Mouse (Mus musculus): Measurements from ENCODE around the gene Fam114a1.
A peak's percentile ranks its signal among the peaks of the same experiment; 100 is the strongest.

Gene Fam114a1

DNA sequence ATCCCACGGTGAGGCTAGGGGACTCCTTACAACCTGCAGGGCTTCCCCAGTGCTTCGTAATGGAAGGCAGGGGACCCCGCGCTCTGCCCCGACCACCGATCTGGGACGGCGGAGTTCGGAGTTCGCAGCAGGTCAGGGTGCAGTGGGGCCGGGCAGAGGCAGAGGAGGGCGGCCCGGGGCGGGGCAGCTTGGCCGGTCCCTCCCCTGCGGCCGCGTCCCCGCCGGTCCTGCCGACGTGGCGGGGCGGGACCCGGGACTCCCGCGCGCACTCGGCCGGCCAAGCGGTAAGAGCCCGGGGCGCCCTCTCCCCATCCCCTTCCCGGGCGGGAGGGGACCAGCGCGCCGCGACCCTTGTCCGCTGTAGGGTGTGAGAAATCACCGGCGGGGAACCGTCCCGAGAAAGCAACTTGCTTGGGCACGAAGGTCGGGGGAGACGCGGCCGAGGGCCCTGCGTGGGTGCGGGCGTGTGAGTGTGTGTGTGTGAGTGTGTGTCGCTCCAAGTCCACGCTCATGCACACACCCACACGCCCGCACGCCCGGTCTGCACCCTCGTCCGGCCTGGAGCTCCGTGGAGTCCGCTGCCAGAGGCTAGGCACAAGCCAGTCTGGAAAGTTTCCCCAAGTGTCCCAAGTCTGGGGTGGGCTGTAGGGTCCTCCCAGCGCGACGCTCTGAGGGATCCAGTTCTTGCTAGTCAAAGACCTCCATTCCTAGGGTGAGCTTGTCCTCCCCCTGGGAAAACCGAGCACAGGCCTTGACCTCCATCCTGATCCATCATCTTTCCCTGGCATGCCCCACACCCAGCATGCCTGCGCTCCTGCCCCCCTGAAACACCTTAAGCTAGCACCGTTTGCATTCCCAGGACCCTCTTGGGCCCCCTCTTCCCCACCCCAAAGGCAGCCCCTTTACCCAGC lies at the start of gene Fam114a1:
Gene Fam114a1, plus strand, starts transcription at position 211 of the 911 bp plus-strand sequence.
- DNase-seq (ENCODE audit: low spot score in 2 of 2), result peak in 1 of 2 experiments; percentile 39

DNA sequence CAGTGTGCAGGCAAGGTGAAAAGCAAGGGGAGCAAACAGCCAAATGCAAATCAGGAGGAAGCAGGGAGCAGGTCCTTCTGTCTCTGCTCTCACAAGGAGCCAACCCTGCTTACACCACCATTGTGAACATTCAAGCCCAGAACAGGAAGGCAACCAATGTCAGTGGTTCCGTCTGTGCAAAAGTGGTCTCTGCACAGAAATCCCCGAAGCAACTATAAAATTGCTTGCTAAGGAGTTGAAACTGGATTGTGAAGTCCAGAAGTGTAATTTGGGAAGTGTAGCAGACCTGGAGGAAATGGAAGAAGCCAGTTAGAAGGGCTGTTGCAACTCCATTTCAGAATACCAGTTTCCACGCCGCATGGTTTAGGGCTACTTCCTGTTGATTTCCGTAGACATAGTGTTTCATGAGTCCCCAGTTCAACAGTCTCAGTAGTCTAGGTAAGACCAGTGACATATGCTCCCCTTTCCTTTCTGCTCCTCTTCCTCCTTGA lies 46.9 kb upstream of the Fam114a1 start:
- DNase-seq (ENCODE audit: low spot score in 2 of 2), result no peak

DNA sequence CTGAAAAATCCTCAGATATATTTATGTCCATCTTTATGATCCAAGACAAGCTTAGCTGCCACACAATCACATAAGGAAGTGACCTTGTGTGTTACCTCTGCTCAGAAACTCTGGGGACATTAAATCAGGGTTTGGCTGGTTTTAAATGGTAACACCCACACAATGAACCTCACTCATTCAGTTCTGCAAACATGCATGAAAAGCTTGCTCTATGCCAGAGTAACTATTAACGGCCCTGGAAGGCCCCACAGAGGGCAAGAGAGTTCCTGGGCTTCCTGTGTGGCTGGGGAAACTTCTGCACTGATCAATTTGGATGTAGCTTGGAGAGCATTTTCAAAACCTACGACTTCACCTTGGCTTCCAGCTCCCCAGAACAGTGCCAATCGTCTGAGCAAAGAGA lies 37.7 kb upstream of the Fam114a1 start:
- no peak for DNase-seq (ENCODE audit: low spot score in 2 of 2)

DNA sequence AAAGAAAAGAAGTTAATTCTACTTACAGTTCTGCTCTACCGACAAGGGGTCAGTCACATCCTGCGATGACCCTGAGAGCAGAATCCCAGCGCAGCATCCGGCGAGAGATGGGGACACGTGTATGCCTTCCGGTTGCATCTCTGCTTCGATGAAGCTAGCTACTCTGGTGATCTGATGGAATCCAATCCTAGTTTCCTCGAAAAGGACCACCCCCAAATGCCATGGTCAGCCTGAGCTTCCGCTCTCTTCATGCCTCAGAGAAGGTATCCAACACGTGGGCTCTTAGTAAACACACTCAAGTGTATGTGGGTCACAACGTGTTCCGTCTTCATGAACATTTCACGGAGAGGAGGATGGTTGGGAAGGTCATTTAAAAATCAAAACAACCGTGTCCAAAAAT lies 37.1 kb upstream of the Fam114a1 start:
- DNase-seq (ENCODE audit: low spot score in 2 of 2), result no peak

DNA sequence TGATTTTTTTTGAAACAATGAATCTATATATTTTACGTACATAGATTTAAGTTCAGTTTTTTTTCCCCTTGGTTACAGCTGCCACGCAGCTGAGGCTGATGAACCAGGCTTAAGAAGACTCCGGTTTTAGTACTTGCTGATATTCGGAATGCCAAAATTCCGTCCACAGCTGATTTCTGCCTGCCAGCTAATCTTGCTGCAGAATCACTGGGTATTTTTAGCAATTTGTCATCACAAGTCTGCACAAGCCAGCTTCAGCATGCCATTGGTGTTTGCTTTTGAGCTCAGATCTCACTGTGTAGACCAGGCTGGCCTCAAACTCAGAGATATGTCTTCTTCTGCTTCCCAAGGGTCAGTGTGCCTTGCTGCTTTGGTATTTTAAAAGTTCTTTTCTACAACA lies 18.4 kb upstream of the Fam114a1 start:
- DNase-seq (ENCODE audit: low spot score in 2 of 2), result no peak

DNA sequence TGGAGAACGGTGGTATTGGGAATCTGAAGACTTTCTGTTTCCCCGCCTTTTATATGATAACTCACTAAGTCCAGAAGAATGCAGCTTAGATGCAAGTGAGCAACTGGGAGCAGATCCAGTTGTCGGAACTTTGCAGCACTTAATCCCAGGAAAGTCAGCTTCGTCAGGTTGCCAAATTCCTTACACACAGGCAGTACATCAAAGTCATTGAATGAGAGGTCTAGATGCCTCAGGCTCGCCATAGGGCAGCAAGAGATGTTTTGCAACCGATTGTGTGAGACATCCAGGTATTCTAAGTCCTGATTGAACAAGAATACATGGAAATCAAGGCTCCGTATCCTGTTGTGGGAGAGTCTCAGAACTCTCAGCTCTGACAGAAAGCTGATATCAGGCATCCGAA lies 14.9 kb upstream of the Fam114a1 start:
- DNase-seq (ENCODE audit: low spot score in 2 of 2), result no peak

DNA sequence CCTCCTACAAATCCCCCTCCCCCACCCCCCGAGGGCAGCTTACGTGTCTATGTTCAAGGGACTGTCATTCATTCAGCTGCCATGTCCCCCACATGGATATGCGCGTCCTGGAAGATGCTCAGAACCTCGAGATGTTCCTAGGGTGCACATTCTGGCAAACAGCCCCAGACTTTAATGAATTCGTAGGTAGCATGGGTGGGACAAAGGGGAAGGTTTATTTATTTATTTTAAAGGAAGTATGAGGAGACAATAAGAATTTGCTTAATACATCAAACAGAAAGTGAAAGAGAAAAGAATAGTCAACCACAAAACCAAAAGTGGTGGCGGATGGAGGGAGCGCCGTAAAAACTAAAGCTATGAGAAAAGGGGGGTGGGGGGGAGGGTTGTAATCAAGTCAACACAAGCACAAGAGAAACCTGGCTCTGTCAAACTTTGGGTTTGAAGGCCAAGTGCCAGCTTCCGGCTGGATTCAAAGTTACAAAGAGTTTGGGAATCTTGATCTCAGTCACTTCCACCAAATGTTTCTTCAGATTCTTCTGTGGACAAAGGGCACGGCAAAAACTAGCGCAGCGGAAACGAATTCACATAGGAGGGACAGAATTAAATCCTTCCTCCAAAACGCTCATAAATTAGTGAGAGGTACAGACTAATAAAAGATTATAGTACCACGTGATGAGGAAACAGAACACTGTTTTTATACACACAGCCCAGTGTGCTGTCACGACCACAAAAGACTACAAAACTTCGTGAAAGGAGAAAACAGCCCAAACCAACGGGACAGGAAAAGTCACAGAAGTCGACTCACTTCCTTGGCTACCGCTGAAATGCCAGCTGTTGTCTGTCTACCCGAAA lies 10.7 kb upstream of the Fam114a1 start:
- DNase-seq (ENCODE audit: low spot score in 2 of 2), result no peak

DNA sequence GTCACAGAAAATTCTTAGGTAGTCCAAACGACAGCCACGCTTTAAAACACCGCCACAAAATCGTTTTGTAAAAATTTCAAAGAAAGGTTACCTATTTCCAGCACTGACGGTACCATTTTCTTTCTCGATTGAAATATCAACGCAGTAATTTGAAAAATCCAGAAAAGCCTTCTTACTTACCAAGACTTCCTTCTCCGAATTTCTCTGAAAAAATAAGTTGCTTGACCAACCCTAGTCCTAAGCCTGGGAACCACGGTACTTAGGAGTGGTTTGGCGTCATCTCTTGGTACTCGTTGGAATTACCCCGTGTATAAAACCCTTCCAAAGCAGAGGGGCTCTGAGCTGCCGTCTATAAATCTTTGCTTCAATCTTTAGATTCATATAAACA lies 10.0 kb upstream of the Fam114a1 start, which contains the start of gene Tlr6:
Gene Tlr6, minus strand, starts transcription at position 255 of the 388 bp plus-strand sequence.
- DNase-seq (ENCODE audit: low spot score in 2 of 2), result peak in 1 of 2 experiments; percentile 18

DNA sequence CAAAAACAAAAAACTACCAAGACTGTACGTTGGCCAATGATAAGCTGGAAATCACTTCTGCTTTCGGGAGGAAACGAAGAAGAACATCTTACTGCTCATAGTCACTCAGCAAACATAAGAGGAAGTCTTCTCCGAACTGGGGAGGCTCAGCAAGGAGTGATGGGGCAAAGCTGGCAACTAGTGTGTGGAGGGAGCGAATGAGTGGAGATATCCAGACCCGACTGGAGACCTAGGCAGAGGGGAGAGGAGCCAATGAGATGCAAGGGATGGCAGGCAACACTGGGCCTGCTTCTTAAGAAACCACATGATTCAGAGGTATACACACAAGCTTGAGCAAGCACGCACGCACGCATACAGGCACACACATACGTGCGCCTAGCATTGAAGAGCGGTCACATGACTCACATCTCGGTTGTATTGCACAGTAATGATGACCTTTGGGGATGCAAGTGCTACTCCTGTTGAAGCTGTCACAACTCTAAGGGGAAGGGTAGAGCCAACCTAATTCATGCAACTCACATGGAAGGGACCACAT lies 8.9 kb upstream of the Fam114a1 start:
- DNase-seq (ENCODE audit: low spot score in 2 of 2), result no peak

DNA sequence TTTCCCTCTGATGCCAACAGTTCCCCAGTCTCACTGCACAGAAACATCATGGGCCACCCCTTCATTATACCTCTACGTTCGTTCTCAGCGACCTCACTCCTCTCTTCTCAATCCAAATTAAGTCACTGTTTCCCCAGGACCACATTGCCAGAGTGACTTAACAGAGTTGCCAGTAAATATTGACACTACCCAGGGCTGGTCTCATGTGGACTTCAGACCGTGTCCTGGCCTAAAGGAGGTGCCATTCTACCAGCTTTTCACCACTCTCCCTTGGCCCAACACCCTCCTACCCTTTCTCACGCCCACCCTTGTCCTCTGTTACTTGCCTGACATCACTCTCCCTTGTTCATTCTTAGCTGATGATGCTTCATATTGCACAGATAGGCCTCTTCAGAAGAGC lies 6.6 kb upstream of the Fam114a1 start:
- no peak for DNase-seq (ENCODE audit: low spot score in 2 of 2)

DNA sequence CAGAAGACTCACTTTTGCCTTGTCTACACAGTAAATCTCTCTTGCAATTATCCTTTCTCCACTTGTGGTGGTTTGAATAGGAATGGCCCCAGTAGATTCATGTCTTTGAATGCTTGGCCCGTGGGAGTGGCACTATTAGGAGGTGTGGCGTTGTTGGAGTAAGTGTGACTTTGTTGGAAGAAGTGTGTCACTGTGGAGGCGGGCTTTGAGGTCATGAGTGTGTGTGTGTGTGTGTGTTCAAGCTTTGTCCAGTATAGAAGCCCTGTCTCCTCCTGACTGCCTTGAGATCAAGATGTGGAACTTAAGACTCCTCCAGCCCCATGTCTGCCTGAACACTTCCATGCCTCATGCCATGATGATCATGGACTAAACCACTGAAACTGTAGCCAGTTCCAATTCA lies 6.1 kb upstream of the Fam114a1 start:
- no peak for DNase-seq (ENCODE audit: low spot score in 2 of 2)

DNA sequence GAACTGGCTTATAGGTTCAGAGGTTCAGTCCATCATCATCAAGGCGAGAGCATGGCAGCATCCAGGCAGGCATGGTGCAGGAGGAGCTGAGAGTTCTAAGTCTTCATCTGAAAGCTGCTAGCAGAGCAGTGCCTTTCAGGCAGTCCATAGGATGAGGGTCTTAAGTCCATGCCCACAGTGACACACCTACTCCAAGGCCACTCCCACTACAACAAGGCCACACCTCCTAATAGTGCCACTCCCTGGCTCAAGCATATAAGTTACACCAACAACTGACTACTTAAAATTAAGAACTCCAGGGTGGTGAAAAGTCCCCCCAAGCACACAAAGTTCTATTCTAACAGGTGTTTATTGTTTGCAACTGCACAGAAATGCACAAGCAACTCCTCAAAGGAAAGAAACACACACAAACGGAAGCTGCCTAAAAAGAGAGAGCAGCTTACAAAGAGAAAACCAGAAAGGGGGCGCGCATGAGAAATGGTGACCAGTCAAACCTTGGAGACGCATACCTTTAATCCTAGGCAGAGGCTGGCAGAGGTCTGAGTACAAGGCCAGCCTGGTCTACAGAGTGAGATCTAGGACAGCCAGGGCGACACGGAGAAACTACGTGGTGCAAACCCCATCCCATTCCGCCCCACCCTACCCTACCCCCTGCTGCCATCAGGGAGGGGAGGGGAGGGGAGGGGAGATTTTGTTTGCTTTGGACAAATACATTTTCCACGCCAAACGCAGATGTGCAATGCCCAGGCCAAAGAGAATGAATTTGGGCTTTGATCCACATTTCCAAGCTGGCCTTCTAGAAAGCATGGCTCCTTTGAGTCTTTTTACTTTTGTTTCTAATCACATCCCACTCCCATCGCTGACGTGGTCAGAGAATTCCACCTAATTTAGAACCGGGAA lies 660 bp upstream of the Fam114a1 start:
- no peak for DNase-seq (ENCODE audit: low spot score in 2 of 2)

DNA sequence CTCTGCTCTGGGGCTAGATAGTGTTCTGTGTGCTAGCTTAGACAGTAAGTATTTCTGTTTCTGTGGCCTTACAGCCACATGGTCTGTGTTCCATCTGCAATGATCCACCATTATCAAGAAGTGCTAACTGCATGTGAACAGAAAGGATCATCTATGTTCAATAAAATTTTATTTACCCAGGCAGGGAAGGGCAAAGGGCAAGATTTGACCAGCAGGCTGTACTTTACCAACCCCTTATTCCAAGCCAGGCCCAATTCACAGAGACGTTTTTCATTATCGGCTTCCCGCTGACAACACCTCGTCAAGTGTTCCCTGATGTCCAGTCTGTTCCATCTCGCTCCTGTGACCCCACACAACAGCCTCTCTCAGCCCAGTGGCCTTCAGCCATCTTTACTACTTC lies 5.2 kb downstream of the Fam114a1 start:
- no peak for DNase-seq (ENCODE audit: low spot score in 2 of 2)

DNA sequence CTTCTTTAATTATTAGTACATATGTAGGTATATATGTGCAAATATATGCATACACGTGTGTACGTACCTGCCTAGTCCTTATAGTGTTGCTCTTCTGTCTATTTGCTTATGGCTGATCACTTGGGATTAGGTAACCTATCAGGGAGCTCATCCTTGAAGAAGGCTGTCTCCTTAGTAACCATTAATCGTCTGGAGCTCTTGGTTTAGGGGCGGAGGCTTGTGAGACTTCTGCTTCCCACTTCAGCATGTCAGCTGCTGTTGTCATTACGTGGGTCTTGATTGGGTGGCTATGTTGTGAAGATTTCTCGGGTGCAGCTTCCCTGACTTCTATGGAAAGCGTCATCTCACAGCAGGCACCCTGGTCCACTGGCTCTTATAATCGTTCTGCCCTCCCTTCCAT lies 7.3 kb downstream of the Fam114a1 start:
- DNase-seq (ENCODE audit: low spot score in 2 of 2), result no peak

DNA sequence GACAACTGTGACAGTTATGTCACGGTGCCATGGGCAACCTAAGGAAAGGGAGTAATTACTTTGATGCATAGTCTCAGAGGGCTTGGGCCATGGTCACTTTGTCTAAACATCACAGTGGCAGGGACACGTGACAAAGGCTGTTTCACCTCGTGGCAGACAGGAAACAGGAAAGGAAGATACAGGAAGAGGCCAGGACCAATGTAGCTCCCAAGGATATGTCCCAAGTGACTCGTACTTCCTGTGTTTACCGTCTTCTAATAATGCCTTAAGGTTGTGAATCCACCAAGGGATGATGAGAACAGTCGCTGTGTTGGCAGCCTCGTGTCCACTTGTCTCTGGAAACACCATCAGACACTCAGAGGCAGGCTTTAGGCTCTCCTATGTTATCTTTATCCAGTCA lies 16.1 kb downstream of the Fam114a1 start:
- DNase-seq (ENCODE audit: low spot score in 2 of 2), result no peak

DNA sequence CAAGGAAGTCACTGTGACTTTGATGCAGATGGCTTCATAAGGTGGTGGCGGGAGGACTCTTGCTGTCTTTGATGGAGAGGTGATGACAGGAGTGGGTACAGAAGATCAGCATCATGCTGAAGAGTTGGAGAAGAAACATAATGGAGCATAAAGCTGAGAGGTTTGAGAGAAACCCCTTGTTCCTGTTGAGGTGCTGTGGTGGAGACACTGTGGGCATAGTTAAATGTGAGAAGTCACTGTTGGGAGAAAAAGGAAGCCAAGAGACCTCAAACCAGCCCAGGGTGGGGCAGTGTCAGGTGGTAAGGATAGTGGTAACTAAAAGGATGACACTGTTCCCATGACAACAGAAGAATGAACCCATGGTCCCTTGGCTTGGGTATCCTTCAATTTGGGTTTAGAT lies 20.1 kb downstream of the Fam114a1 start:
- DNase-seq (ENCODE audit: low spot score in 2 of 2), result no peak

DNA sequence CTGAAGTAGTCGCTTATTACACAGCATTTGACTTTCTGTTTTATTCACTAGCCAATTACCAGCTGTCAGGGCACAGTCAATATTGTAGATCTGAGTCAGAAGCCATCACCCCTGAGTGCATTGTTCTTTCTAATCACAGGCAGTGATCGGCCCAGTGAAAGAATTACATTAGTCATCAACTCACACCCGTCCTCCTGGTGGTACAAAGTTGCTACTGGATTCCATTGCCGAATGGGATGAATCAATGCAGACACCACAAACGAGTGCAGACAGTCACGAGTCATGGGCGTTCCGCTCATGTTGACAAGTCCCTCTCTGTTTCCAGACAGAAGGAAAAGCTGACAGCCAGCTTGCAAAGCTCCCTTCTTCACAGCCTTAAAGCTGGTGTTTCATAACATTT lies 22.7 kb downstream of the Fam114a1 start:
- DNase-seq (ENCODE audit: low spot score in 2 of 2), result no peak

DNA sequence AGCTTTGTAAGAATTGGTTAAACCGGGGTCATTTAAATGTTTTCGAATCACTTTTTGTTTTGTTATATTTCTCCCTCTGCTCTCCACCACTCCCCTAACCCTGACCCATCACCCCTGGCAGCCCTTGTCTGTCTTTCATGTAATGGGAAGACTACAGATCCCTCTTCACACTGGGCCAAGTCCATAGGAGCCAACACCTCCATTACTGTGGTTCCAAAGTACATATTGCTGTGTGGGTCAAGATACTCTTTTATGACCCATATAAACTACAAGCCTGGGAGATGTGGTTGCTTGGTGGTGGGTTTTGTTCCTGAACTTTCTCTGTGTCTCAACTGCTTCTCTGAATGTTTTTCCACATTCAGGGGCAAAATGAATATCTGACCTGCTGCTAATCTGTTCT lies 25.5 kb downstream of the Fam114a1 start:
- DNase-seq (ENCODE audit: low spot score in 2 of 2), result no peak

DNA sequence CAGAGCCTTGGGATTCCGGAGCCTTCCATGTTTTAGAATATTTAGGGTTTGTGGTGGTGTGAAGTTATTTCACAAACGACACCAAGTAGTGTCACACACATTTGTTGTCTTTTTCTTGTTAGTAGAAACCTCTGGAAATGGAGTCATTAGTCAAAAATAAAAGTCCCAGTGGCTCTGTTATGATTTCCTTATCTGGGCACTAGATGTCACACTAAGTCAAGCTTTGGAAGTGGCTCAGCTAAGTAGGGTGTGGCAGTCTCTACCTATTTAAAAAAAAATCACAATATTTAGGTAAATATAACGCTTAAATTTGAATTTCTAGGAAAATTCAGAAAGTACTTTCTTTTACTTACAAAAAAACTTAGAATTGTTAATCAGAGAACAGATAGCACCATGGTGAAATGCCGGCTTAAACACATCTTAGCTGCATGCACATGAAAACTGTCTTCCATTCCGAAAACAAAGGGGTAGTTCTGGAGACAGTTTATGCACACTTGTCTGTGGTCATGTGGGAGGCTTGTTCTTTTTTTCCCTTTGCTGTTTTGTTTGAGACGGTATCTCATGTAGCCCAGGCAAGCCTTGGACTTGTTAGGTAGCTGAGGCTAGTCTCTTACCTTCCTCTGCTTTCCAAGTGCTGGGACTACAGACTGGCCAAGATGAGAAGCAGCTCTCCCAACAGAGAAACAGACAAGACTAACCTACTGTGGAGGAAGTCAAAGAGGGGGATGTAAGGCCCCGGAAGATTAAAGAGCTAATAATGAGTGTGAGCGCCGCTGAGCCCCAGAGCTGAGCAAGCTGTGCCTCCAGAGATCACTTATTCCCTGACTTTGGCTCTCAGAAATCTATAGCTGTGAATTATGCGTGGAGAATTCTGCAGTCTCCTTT lies 33.3 kb downstream of the Fam114a1 start:
- no peak for DNase-seq (ENCODE audit: low spot score in 2 of 2)

DNA sequence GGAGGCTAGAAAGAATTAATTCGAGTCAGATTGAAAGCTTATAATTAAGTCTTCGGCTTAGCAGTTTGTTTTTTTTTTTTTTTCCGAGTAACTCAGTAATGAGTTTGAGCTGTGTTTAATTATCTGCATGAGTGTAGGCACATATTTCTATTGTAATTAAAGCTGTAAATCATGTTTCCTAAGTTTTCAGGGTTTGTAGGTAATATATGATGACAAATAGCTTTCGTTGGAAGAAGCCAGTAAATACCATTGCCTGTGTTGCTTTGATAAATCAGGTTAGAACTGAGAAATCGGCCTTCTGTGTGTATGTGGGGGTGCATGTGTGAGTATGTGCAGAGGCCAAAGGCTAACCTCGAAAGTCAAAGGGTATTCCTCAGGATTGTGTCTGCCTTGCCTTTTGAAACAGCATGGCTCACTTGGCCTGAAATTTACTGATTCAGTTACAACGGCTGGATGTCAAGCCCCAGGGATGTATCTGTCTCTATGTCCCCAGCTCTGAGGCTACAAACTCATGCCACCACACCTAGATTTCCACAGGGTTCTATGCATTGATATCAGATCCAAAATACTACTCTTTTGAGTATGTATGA lies 34.2 kb downstream of the Fam114a1 start:
- no peak for DNase-seq (ENCODE audit: low spot score in 2 of 2)
